Mouse (Mus musculus) T-helper 17 cell (primary cell): ENCODE data around the gene Snai3.

Experiments used
- in situ Hi-C, 2 experiments: fragments of 300-600 bp; cut with MboI, MseI; formaldehyde crosslinking; loops; 1 replicate in 1 of 2; 2 replicates in 1 of 2; pipeline ENCODE4 v1.15.1; 2025; ENCODE audit warnings: high pct_unique_total_duplicates in 2 of 2

Snai3 gene

DNA sequence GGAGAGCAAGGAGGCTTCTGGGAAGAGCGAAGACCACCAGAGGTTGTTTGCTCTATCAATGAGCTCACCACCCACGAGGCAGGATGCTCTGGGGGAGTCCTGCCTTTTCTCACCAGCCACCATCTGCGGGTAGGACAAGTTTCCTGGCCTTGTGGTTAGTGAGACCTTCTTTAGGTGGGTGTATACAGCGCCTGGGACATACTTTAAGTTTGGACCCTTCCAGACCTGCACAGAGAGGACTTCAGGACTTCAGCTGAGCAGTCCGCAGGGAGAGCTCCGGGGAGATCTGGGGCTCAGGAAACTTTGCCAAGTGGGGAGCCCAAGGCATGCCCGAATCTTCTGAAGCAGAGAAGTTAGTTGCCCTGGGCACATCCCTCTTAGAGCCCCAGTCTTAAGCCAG lies 543 bp downstream of the Snai3 start:
- in situ Hi-C loops = no loop called here

DNA sequence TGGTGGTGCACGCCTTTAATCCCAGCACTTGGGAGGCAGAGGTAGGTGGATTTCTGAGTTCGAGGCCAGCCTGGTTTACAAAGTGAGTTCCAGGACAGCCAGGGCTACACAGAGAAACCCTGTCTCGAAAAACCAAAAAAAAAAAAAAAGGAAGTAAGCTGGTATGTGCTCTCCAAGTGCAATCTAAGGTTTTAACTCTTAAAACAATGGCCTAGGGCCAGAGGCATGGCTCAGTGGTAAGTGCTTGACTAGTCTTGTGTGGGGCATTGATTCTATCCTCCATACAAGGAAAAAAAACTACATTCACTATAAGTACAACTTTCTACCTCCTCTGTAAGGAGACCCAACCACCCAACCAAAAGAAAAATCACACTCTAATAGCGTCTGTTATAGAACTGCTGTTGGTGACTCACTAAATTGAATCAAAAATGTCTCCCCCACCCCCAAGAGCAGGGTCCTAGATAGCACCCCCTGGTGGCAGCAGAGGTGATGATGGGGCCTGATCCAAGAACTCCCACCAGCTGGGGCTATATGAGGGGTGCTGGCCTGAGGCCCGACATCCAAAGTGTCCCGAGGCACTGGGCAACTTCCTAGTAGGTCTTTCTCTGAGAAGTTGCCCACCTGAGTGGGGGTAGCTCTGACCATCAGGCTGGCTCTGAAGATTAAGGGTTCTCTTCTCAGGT lies 1.2 kb downstream of the Snai3 start:
- in situ Hi-C loops = no loop called here

DNA sequence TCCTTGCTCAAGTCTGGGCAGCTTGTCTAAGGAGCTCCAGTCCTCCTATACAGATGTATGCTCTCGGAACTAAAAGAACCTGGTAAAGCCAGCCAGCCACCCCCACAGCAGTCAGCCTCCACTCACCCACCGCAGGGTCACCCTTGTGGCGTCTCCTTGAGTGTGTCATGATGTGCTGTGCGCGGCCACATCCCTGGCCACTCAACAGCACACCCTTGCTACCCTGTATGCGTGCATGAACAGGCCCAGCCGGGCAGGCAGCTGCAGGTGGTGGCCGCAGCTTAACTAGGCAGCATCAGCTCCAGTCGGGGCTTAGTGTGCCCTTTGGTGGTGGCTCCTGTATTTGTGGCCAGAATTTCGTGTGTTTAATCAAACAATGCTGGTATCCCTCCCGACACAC lies 3.4 kb downstream of the Snai3 start:
- in situ Hi-C loops = no loop called here

DNA sequence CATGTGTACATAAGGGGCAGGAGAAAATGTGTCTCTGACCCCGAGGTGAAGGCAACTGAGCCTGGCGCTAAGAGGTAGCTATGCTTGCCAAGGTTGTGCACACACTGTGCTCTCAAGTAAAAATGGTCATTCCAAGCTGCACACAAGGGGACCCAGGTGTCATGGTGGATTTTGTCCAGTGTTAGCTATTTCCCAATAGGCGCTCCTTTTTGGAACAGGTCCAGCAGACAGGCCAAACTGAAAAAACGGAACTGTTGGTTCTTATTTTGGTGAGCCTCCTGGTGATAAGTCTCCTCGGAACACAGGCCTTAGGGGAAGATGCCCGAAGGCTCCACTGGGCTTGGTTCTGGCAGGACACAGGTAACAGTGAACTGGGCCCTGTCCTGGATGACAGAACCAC lies 6.1 kb downstream of the Snai3 start:
- in situ Hi-C loops = no loop called here

DNA sequence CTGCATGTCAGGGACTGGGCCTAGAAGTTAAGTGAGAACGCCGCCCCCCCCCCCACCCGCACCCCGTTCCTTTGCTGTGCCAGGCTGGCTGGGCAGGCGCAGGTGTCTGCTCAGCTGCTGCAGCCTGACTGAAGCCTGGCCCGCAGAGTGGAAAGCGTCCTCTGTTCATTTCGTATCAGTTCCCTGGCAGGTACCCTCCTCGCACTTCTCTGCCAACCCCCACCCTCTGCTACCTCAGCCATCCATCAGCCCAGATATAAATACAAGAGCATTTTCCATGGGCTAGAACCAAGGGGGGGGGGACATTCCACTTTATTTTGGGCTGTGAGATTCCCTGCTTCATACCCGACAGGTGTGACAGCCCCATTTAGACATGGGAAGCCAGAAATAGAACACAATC lies 8.4 kb downstream of the Snai3 start:
- in situ Hi-C loops = no loop called here

DNA sequence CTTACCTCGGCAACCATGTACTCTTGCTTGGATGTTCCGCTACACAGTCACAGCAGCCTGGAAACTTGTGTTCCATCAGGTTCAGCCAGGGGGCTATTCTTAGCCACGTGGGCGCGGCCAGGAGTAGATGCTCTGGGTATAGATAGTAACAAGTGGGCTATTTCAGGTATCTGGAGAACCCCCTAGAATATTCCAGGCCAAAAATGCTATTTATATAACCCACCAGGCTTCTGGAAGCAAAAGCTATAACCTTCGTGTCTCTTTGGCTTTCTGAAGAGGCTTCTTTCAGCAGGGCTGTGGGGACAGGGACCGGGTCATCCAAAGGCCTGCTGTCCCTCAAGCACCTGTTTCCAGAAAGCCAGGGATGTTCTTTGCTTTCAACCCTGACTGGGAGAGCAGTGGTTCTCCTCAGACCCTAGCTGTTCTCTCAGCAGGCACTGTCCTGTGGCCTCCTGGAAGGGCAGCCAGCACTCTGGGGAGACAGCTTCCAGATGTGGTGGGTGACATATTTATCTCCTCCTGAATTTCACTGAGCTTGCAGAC lies 9.3 kb downstream of the Snai3 start:
- in situ Hi-C loops = no loop called here

DNA sequence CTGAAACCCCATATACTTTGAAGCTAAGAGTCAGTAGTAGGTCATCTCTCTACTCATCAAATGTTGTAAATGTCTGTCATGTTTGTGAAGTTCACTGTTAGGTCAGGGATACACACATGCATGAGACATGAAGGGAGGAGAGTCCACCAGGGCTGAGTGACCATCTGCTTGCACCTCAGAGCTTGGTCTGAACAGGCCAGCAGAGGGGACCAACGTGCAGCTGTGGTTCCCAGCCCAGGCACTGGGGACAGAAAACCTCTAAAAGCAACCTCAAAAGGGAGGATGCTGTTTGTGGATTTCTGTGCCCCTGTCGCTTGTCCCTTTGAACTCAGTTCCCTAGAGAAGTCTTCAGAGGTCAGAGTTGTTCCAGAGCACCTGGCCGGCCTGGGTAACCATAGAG lies 15.3 kb downstream of the Snai3 start:
- in situ Hi-C loops = loop anchor here (10.0 to 25.0 kb wide), 3 partner anchors 858 to 1117 kb away; partner anchors contain the start of genes Fbxo31 (in 1 of the 2) and Map1lc3b (in 1 of the 2)

DNA sequence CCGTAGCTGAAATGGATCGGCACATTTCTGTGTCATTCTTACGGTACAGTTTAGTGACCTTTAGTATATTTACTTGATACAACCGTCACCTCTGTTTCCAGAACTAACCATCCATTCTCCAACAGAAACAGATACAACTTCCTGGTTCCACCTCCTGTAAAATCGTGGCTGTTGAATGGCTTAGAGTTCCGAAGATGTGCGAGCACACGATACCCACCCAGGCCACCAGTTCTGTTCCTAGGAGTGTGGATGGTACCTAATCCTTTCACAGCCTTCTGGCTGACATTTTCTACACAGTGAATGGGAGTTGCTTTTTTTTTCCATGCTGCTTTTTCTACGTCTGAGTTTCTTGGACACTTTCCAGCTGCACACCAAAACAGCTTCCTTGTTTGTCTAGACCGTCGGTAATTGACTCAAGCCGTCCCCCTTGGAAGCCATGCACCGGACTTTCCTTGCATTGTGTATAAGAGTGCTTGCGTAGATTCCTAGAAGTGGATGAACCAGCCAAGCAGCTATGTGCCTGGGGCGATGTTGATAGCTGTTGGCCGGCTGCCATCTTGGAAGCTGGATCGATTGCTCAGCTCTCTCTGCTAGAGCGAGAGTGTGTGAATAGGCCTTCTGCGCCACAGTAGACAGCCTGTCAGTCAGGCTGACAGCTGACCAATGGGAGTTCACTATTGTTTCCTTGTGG lies 16.3 kb downstream of the Snai3 start:
- in situ Hi-C loops = loop anchor here (10.0 to 25.0 kb wide), 3 partner anchors 857 to 1118 kb away; partner anchors contain the start of genes Fbxo31 (in 1 of the 2) and Map1lc3b (in 1 of the 2)

DNA sequence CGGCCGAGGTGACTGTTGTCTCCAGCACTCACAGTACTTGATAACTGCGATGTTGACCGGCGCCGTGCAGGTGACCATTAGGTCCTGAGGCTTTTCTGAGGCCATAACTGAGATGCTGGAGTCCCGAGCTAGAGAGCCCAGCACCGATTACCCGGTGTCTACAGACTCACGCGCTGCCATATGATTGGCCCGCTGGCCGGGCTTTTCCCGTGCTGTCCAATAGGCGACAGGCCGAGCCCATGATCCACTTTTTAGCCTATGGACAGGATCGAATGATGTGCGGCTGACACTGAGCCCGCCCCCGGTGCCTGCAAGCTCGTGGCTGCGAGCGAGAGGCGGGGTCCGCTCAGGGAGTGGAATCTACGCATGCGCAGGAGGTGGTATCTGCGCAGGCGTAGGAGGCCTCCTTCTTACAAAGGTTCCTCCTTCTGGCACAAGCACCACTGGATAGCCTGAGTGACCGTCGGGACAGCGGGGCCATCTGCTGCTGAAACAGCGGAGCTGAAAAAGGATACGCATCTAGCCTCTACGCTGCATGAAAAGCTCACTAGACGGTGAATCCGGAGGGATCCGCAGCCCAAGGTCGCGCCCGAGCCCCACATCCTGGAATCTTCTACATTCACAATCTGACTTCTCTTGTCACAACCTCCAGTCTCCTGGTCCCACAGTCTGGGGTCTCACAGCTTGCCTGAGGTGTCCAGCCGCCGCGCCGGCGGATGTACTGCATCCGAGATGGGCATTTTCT lies 17.1 kb downstream of the Snai3 start, which contains the start of gene Mvd:
Gene Mvd, minus strand, starts transcription at position 161 of the 745 bp plus-strand sequence.
- in situ Hi-C loops = loop anchor here (10.0 to 25.0 kb wide), 3 partner anchors 856 to 1119 kb away; partner anchors contain the start of genes Fbxo31 (in 1 of the 2) and Map1lc3b (in 1 of the 2)

DNA sequence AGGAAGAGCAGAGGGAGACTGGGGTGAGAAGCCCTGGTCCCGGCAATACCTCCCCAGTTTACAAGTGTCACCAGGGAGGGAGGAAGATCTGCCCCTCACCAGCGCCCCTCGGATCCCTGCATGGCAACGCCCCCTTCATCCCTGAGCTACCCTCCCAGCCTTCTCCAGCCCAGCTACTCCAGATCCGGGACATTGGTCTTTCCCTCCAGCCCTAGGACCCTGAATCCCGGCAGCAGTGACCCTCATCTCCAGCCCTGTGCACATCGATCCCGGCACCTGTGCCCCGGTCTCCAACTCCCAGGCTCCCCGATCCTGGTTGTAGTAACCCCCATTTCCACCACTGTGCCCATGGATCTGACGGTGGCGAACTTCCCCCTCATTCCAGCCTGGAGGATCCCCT lies 17.8 kb downstream of the Snai3 start:
- in situ Hi-C loops = loop anchor here (10.0 to 25.0 kb wide), 3 partner anchors 855 to 1120 kb away; partner anchors contain the start of genes Fbxo31 (in 1 of the 2) and Map1lc3b (in 1 of the 2)

DNA sequence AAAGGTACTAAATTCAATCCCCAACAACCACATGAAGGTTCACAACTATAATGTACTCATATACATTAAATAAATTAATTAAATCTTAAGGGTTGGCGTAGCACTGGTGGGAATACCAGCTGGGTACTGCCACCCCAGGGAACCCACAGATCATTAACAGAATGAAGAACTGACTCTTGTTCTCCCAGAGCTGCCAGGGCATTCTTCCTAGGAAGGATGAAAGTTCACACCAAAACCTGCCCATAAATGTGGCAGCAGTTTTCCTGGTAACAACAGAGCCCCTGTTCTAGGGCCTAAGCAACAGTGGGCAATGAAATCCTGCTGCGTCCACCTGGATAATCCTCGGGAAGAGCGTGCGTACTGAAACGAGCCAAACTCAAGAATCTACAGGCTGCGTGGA lies 18.2 kb downstream of the Snai3 start:
- in situ Hi-C loops = loop anchor here (10.0 to 25.0 kb wide), 3 partner anchors 855 to 1120 kb away; partner anchors contain the start of genes Fbxo31 (in 1 of the 2) and Map1lc3b (in 1 of the 2)

DNA sequence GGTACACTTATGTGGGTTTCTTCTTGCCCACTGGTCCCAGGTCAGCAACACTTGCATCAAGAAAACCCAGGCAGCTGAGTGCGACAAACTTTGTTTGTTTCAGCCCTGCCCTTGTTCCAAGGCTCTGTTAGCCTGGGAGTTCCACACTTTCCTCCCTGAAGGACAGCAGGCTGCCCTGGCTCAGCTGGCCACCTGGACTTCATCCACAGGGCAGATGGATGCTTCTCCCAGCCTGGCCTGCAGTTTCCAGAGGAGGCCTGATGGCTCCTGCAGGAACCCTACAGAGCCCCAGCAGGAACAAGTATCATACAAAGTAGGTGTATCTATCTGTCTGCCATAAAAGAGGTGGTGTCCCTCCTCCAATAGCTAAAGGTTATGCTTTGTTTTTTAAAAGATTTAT lies 19.2 kb downstream of the Snai3 start:
- in situ Hi-C loops = loop anchor here (10.0 to 25.0 kb wide), 3 partner anchors 854 to 1121 kb away; partner anchors contain the start of genes Fbxo31 (in 1 of the 2) and Map1lc3b (in 1 of the 2)

DNA sequence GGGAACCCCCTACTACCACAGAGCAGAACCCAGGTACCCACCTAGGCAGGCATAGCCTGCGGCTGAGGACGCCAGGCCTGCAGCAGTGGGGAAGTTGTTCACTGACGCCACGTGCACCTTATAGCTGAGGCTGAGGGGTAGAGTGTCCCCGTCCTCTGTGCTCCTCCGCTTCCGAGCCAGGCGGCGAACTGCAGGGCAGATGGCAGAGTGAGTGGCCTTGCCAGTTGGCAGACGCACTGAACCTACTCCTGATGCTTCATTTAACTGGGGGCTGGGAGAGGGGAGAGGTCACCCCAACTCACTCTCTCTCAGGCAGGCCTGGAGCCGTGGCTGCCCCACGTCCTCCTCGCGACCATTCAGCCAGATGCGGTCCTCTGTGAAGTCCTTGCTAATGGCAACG lies 21.2 kb downstream of the Snai3 start:
- in situ Hi-C loops = loop anchor here in 1 of 2 experiments (25.0 kb wide), 2 partner anchors 852 to 1123 kb away; partner anchors contain the start of genes Fbxo31 and Map1lc3b

DNA sequence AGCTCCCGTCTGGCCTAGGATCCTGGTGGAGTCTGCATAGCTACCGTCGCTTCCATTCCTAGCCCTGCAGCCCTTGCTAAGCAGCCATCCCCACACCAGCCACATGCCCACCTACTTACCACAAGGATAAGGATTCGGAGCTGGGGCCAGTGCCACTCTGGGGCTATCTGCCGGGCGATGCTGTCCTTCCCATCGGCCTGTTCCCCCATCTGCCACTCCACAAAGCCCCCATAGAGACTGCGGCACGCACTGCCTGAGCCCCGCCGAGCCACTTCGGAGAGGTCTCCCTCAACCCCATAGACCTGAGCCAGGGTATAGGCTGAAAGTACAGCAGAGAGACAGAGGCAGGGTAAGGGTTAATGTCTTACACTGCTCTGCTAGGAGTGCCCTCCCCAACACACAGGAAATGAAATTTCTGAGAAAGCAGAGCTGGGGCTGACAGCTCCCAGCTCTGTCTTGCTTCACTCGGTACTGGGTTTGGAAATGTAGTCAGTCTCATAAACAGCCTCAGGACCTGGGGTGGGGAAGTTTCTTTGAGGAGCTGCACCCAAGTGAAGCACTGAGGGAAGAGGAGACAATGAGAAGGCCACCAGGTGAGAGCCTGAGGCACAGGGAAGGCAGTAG lies 22.7 kb downstream of the Snai3 start:
- in situ Hi-C loops = loop anchor here in 1 of 2 experiments (25.0 kb wide), 2 partner anchors 851 to 1124 kb away; partner anchors contain the start of genes Fbxo31 and Map1lc3b

DNA sequence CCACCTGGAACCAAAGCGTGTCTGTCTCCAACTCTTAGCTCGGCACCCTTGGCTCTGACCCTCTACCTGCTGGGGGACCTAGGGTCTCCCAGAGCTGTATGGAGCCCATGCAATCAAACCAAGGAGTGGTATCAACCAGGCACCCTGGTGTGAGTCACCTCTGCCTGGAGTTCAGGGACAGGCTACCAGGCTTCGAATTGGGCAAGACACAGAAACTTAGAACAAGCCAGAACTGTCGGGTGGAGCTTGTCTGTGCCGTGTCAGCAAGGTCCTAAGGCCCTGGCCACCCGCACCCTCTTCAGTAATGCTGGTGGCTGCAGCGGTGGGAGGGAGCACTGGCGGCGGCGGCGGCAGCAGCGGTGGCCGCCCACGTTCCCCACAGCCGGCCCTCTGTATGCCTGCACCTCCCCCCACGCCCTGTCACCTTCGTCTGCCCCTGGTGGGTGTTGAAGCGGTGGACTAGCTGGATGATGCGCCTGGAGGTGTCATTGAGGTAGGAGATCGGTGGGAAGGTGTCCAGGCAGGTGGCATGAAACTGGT lies 23.9 kb downstream of the Snai3 start:
- in situ Hi-C loops = loop anchor here in 1 of 2 experiments (25.0 kb wide), 2 partner anchors 849 to 1126 kb away; partner anchors contain the start of genes Fbxo31 and Map1lc3b

DNA sequence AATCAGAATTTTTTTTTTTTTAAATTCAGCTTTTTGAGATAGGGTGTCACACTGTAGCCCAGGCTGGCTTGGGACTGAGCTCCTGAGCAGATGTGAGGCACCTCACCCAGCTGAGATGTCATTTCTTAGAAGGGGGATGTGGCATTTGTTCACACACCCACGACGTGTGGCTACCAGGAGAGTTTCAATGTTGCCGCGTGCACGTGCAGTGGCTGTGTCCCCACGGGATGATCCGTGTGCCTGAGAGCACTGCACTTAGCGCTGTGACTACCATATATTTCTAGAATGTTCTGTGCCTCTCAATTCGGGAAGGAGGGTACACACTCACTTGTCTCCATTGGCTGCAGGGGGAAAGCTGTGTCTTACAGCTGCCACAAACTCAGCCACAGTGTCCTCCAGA lies 24.4 kb downstream of the Snai3 start:
- in situ Hi-C loops = loop anchor here in 1 of 2 experiments (25.0 kb wide), 2 partner anchors 849 to 1126 kb away; partner anchors contain the start of genes Fbxo31 and Map1lc3b

DNA sequence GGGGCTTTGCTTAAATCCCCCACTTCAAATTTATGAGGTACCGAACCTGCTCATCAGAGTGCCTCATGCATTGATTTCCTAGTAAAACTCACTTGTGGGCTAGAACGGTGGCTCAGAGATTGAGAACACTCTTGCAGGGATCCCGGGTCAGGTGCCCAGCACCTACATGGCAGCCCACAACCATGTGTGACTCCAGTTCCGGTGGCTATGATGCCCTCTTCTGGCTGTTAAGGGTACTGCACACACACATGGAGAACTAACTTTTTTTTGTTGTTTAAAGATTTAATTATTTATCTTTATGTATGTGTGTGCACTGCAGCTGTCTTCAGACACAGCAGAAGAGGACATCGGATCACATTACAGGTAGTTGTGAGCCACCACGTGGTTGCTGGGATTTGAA lies 25.2 kb downstream of the Snai3 start:
- in situ Hi-C loops = loop anchor here in 1 of 2 experiments (25.0 kb wide), 2 partner anchors 848 to 1127 kb away; partner anchors contain the start of genes Fbxo31 and Map1lc3b

DNA sequence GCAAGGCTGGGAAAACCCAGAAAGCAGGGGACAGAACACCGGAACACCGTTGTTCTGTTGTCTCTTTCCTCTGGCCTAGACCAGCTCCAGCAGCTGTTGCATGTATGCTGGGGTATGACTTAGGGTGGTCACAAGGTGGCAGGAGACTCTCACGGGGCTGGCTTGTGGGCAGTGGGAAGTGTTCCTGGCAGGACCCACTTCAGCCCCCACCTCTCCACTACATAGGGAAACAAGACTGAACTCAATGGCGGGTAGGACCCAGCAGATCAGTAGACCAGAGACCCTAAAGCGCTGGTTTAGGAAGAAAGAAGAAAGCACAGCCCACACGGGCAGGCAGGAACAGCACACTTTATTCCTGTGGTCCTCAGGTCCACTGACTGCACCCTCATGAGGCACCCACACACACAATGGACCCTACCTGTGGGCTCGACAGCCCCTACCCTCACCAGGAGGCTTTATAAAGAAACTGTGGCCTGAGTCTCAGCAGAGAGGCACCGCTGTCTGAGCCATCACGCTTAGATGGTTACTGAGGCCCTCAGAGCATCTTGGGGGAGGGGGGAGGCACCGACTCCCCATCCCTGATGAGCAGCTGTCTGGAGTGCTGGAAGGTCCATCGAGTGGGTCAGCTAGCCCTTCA lies 27.1 kb downstream of the Snai3 start:
- in situ Hi-C loops = loop anchor here (5.0 to 25.0 kb wide), 5 partner anchors 39 to 1129 kb away; partner anchors contain the start of genes Cdt1 (in 1 of the 2), Fbxo31 (in 1 of the 2), Map1lc3b (in 1 of the 2) and Zfpm1 (in 1 of the 2)
